Mouse (Mus musculus): Measurements from ENCODE around the gene Methig1.

- TF ChIP-seq USF1 (IDR thresholded peaks at IDR 0.05; ENCODE audit: low read depth), result no peak
- TF ChIP-seq CTCF (IDR thresholded peaks at IDR 0.05; ENCODE audit: control insufficient read depth, insufficient read depth, insufficient read length), result no peak
- TF ChIP-seq MYOD1 (IDR thresholded peaks at IDR 0.05; ENCODE audit: control insufficient read depth, insufficient read length, low read depth), result no peak
Measured at GRCm38 (mm10) chr15:100351501-100352060, 1.4 kb upstream of the Methig1 start.
